Mouse (Mus musculus) G1E (cell line): Measurements from ENCODE around the gene Rnf220.

Experiments used
- CTCF ChIP-seq: IDR thresholded peaks from 2 replicates; pipeline ENCODE4 v1.5.1; 2012; ENCODE audit warnings: low read depth, low read length, inconsistent platforms, mixed read lengths
- GATA1 ChIP-seq: IDR thresholded peaks from 2 replicates; pipeline ENCODE4 v1.6.1; 2012; ENCODE audit warnings: borderline replicate concordance, low read length, inconsistent platforms, mixed read lengths
- POLR2AphosphoS5 ChIP-seq: IDR thresholded peaks from 2 replicates; pipeline ENCODE4 v1.6.1; 2012; ENCODE audit warnings: low read depth, low read length, inconsistent platforms; ENCODE audit not compliant: insufficient replicate concordance

DNA sequence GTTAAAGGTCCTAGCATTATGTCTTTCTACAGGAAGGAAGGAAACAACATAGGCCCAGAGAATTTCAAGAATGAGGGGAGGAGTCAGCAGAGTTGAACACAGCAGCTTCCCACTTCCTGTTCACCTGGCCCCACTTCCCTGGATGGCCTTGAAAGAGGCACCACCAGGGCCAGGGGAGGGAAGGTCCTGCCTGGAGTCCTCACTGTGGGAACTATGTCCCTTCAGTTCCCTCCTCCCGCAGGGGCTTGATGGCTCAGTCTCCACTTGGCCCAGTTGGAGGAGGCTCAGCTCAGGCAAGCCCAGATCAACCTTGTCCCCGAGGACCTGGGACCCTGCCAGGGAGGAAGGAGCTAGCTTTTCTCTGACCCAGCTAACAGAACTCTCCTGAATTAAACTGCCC is 140.6 kb downstream of the Rnf220 start:
- TF ChIP-seq CTCF: no peak
- no peak for TF ChIP-seq POLR2AphosphoS5
- no peak for TF ChIP-seq GATA1
